Mouse (Mus musculus) intestine, embryonic 16.5 days (tissue): ENCODE measurements at regions not wholly inside any gene's neighbourhood (a gene's known extent, or its start where the extent isn't known, plus 50 kb on each side); places are given as distances from the start of the nearest gene placed in this dataset.

Source experiments
- ATAC-seq: fragments of 200-750 bp; cut with Nextera tagmentation; 2 replicates; pipeline ENCODE4 v1.8.0; 2017; ENCODE audit warnings: moderate TSS enrichment, moderate library complexity
- H3K27ac ChIP-seq: fragments of 300-500 bp; sonication (generic); 2 replicates; pipeline ENCODE4 v1.5.1; 2014; ENCODE audit warnings: mild to moderate bottlenecking, low read length
- H3K27me3 ChIP-seq: fragments of 300-500 bp; sonication (generic); replicated peaks from 2 replicates; pipeline ENCODE4 v1.6.1; 2014; ENCODE audit warnings: low read length, control low read depth, mixed read lengths; ENCODE audit not compliant: control insufficient read depth, insufficient read depth
- H3K36me3 ChIP-seq: fragments of 300-500 bp; sonication (generic); 2 replicates; pipeline ENCODE4 v1.6.1; 2014; ENCODE audit warnings: low read length, control low read depth; ENCODE audit not compliant: control insufficient read depth, insufficient read depth
- H3K4me1 ChIP-seq: fragments of 300-500 bp; sonication (generic); 2 replicates; pipeline ENCODE4 v1.6.1; 2014; ENCODE audit warnings: low read length, control low read depth, mixed read lengths; ENCODE audit not compliant: control insufficient read depth, insufficient read depth
- H3K4me2 ChIP-seq: fragments of 300-500 bp; sonication (generic); 2 replicates; pipeline ENCODE4 v1.6.1; 2014; ENCODE audit warnings: low read depth, low read length, control low read depth
- H3K4me3 ChIP-seq: fragments of 300-500 bp; sonication (generic); 2 replicates; pipeline ENCODE4 v1.5.1; 2014; ENCODE audit warnings: mild to moderate bottlenecking, low read length
- H3K9ac ChIP-seq: fragments of 300-500 bp; sonication (generic); 2 replicates; pipeline ENCODE4 v1.6.1; 2014; ENCODE audit warnings: low read depth, low read length
- H3K9me3 ChIP-seq: fragments of 300-500 bp; sonication (generic); 2 replicates; pipeline ENCODE4 v1.6.1; 2016; ENCODE audit warnings: low read length, control low read depth; ENCODE audit not compliant: control insufficient read depth
- WGBS: fragments of 180-500 bp; shearing (Covaris S2); extraction: QIAGEN DNeasy Blood & Tissue Kit; methylation state at CpG from one replicate; pipeline ENCODE4 v1.1.7; 2014; 5-methylcytosine and 5-hydroxymethylcytosine counted together

GRCm38 (mm10) chr8:92065554-92066239 lies 263.8 kb upstream of the Irx3 start:
- no peaks in the 10 kb centered on the region for H3K9me3 ChIP-seq

GRCm38 (mm10) chr8:92064971-92065370 lies 263.1 kb upstream of the Irx3 start:
- H3K9ac ChIP-seq, result no peak overlapping the region
- H3K27me3 ChIP-seq, result no peaks in the 10 kb centered on the region; the same call in 1 of the 2 replicates
- no peak overlapping the region for H3K4me2 ChIP-seq
- 26% methylated on average over 4 of the region's 4 CpGs for WGBS
- H3K4me1 ChIP-seq, result no peaks in the 10 kb centered on the region; the same call in 1 of the 2 replicates
- H3K27ac ChIP-seq, result no peak overlapping the region
- no peaks in the 10 kb centered on the region for H3K9me3 ChIP-seq
- H3K4me3 ChIP-seq, result no peak overlapping the region
- H3K36me3 ChIP-seq, result no peaks in the 10 kb centered on the region
- no peak for ATAC-seq

More at GRCm38 (mm10) chr8:92065554-92066239, 263.8 kb upstream of the Irx3 start:
- H3K9ac ChIP-seq, result no peak overlapping the region
- H3K4me3 ChIP-seq, result no peak overlapping the region
- H3K4me1 ChIP-seq, result no peaks in the 10 kb centered on the region; the same call in 1 of the 2 replicates
- H3K36me3 ChIP-seq, result no peaks in the 10 kb centered on the region
- H3K27ac ChIP-seq, result 0 out of 2 replicates have a peak overlapping the region, but pooled peaks have one; percentile 4
- 14% methylated on average over 8 of the region's 9 CpGs for WGBS
- H3K27me3 ChIP-seq, result no peaks in the 10 kb centered on the region; the same call in 1 of the 2 replicates
- ATAC-seq, result no peak
- H3K4me2 ChIP-seq, result no peak overlapping the region

- Histone ChIP-seq H3K27ac (no peak overlapping the region), H3K9me3 (no peaks in the 10 kb centered on the region), H3K4me1 (no peaks in the 10 kb centered on the region; the same call in 1 of the 2 replicates), H3K27me3 (peaks cover 3% of the 10 kb centered on the region; the same call in 1 of the 2 replicates), H3K36me3 (no peaks in the 10 kb centered on the region), H3K9ac (no peak overlapping the region), H3K4me3 (no peak overlapping the region), H3K4me2 (no peak overlapping the region)
- no peak for ATAC-seq
- WGBS, result 30% methylated on average over 9 of the region's 9 CpGs
Observed at GRCm38 (mm10) chr8:92064175-92064821, 262.4 kb upstream of the Irx3 start.

GRCm38 (mm10) chr8:92063333-92063732 lies 261.5 kb upstream of the Irx3 start:
- Histone ChIP-seq H3K27ac (no peak overlapping the region), H3K4me2 (no peak overlapping the region)

GRCm38 (mm10) chr8:92059471-92059870 lies 257.6 kb upstream of the Irx3 start:
- no peak for ATAC-seq
- H3K4me1 ChIP-seq, result no peaks in the 10 kb centered on the region
- peaks cover 3% of the 10 kb centered on the region; the same call in 1 of the 2 replicates for H3K27me3 ChIP-seq
- H3K27ac ChIP-seq, result no peak overlapping the region
- 85% methylated on average over 5 of the region's 5 CpGs for WGBS
- H3K9ac ChIP-seq, result no peak overlapping the region
- no peak overlapping the region for H3K4me3 ChIP-seq
- H3K36me3 ChIP-seq, result no peaks in the 10 kb centered on the region
- no peaks in the 10 kb centered on the region; the same call in 1 of the 2 replicates for H3K9me3 ChIP-seq
- H3K4me2 ChIP-seq, result no peak overlapping the region

More at GRCm38 (mm10) chr8:92063333-92063732, 261.5 kb upstream of the Irx3 start:
- H3K9ac ChIP-seq, result no peak overlapping the region
- no peak for ATAC-seq
- no peaks in the 10 kb centered on the region; the same call in 1 of the 2 replicates for H3K4me1 ChIP-seq
- no peak overlapping the region for H3K4me3 ChIP-seq
- 74% methylated on average over 4 of the region's 4 CpGs for WGBS
- no peaks in the 10 kb centered on the region; the same call in 1 of the 2 replicates for H3K9me3 ChIP-seq
- H3K36me3 ChIP-seq, result no peaks in the 10 kb centered on the region
- H3K27me3 ChIP-seq, result peaks cover 3% of the 10 kb centered on the region; the same call in 1 of the 2 replicates

GRCm38 (mm10) chr8:92058953-92059352 lies 257.1 kb upstream of the Irx3 start:
- Histone ChIP-seq H3K4me1 (no peaks in the 10 kb centered on the region), H3K36me3 (no peaks in the 10 kb centered on the region), H3K27me3 (peaks cover 3% of the 10 kb centered on the region; the same call in 1 of the 2 replicates), H3K4me2 (no peak overlapping the region), H3K27ac (no peak overlapping the region), H3K9me3 (no peaks in the 10 kb centered on the region; the same call in 1 of the 2 replicates), H3K4me3 (no peak overlapping the region), H3K9ac (no peak overlapping the region)
- 63% methylated on average over 10 of the region's 10 CpGs for WGBS
- ATAC-seq, result no peak

- no peak overlapping the region for H3K27ac ChIP-seq
- no peaks in the 10 kb centered on the region for H3K4me1 ChIP-seq
- H3K4me2 ChIP-seq, result no peak overlapping the region
- H3K9me3 ChIP-seq, result no peaks in the 10 kb centered on the region; the same call in 1 of the 2 replicates
- 70% methylated on average over 8 of the region's 8 CpGs for WGBS
- no peak for ATAC-seq
- H3K27me3 ChIP-seq, result peaks cover 3% of the 10 kb centered on the region; the same call in 1 of the 2 replicates
- no peak overlapping the region for H3K4me3 ChIP-seq
- H3K9ac ChIP-seq, result no peak overlapping the region
- no peaks in the 10 kb centered on the region for H3K36me3 ChIP-seq
Observed at GRCm38 (mm10) chr8:92057857-92058256, 256.0 kb upstream of the Irx3 start.

- no peak for ATAC-seq
- no peak overlapping the region for H3K9ac ChIP-seq
- 75% methylated on average over 4 of the region's 4 CpGs for WGBS
Observed at GRCm38 (mm10) chr8:92055590-92055989, 253.7 kb upstream of the Irx3 start.

GRCm38 (mm10) chr8:92044695-92045094 lies 242.8 kb upstream of the Irx3 start:
- ATAC-seq, result no peak
- no peak overlapping the region for H3K27ac ChIP-seq
- 0 out of 2 replicates have a peak, but pooled peaks cover 4% of the 10 kb centered on the region for H3K27me3 ChIP-seq
- 64% methylated on average over 3 of the region's 3 CpGs for WGBS
- H3K4me3 ChIP-seq, result no peak overlapping the region
- H3K4me1 ChIP-seq, result no peaks in the 10 kb centered on the region
- no peaks in the 10 kb centered on the region for H3K9me3 ChIP-seq
- H3K9ac ChIP-seq, result no peak overlapping the region
- no peaks in the 10 kb centered on the region for H3K36me3 ChIP-seq
- no peak overlapping the region for H3K4me2 ChIP-seq

More at GRCm38 (mm10) chr8:92055590-92055989, 253.7 kb upstream of the Irx3 start:
- Histone ChIP-seq H3K27ac (no peak overlapping the region), H3K4me2 (no peak overlapping the region), H3K4me3 (no peak overlapping the region), H3K4me1 (no peaks in the 10 kb centered on the region), H3K27me3 (peaks cover 3% of the 10 kb centered on the region; the same call in 1 of the 2 replicates), H3K9me3 (no peaks in the 10 kb centered on the region; the same call in 1 of the 2 replicates), H3K36me3 (no peaks in the 10 kb centered on the region)
